Mouse (Mus musculus) embryonic fibroblast, embryonic 13.5 days (primary cell): ENCODE results near the gene Zfp27. TPM values are rescaled to one million over a fixed set of nuclear protein-coding genes. Genes with fewer than 3 reads are reported as not detected.
A peak's percentile ranks its signal among the peaks of the same experiment; 100 is the strongest.

ENCODE experiments used
- H3K27ac ChIP-seq: 2 replicates; pipeline ENCODE4 v1.5.1; 2012; ENCODE audit warnings: low read length, control low read depth, inconsistent platforms; ENCODE audit not compliant: insufficient read depth
- H3K4me1 ChIP-seq: 2 replicates; pipeline ENCODE4 v1.6.1; 2011; ENCODE audit warnings: low read length; ENCODE audit not compliant: control insufficient read depth, insufficient read depth
- H3K4me3 ChIP-seq: 2 replicates; pipeline ENCODE4 v1.5.1; 2011; ENCODE audit warnings: mild to moderate bottlenecking, control low read depth, low read length; ENCODE audit not compliant: insufficient read depth
- CTCF ChIP-seq: IDR thresholded peaks from 2 replicates; pipeline ENCODE4 v1.5.1; 2011; ENCODE audit warnings: mild to moderate bottlenecking, control low read depth, low read length, moderate library complexity, borderline replicate concordance; ENCODE audit not compliant: insufficient read depth
- POLR2A ChIP-seq: IDR thresholded peaks from 2 replicates; pipeline ENCODE4 v1.6.1; 2011; ENCODE audit warnings: low read depth, mild to moderate bottlenecking, control low read depth, low read length, moderate library complexity
- polyA plus RNA-seq: library from polyadenylated mRNA; stranded (reverse); fragments of >200 nt; gene quantifications from 2 replicates; pipeline ENCODE4 v1.2.4, GENCODE M21; 2011; ENCODE audit warnings: low read depth; ENCODE audit not compliant: missing spikeins, insufficient read length

Zfp27 gene
- polyA plus RNA-seq, 1 experiment = 11.0 TPM

DNA sequence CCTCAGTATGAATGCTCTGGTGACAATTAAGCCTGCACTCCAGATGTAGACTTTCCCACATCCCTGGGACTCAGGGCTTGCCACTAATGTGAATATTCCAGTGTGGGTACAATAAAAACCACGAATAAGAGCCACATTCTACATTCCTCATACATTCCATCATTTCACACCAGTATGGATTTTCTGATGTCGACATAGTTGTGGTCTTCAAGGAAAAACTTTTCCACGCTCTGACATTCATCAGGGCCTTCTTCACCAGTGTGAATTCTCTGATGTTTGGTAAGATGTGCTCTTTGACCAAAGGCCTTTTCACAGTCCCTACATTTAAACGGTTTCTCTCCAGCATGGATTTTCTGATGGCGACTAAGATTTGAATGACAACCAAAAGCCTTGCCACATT is 61.8 kb downstream of the Zfp27 start:
- peak overlapping the region; percentile 90 for H3K27ac ChIP-seq
- H3K4me3 ChIP-seq = no peak overlapping the region
- H3K4me1 ChIP-seq = no peaks in the 10 kb centered on the region
- no peak for TF ChIP-seq CTCF
- TF ChIP-seq POLR2A = no peak

Other genes with a start within 250 kb of the Zfp27 start
- gene Catsperg2, start 179.5 kb downstream of the Zfp27 start, polyA plus RNA-seq = not detected in 2 replicates
- 10.3 and 13.3 TPM in 2 replicates for gene Zfp84, start 138.0 kb downstream of the Zfp27 start, polyA plus RNA-seq
- 3.7 and 4.4 TPM in 2 replicates for gene Zfp30, start 122.6 kb downstream of the Zfp27 start, polyA plus RNA-seq
- gene Zfp790, start 90.5 kb downstream of the Zfp27 start, polyA plus RNA-seq = 12.0 and 14.3 TPM in 2 replicates
- gene Zfp940, start 52.9 kb downstream of the Zfp27 start, polyA plus RNA-seq = 3.9 and 5.2 TPM in 2 replicates
- 5.8 and 7.3 TPM in 2 replicates for gene Zfp420, start 46.6 kb downstream of the Zfp27 start, polyA plus RNA-seq
- gene Zfp383, start 1.7 kb upstream of the Zfp27 start, polyA plus RNA-seq = 6.5 and 11.6 TPM in 2 replicates
- gene Zfp74, start 47.5 kb upstream of the Zfp27 start, polyA plus RNA-seq = 8.0 and 11.9 TPM in 2 replicates
- 17.4 and 21.7 TPM in 2 replicates for gene Zfp568, start 77.4 kb upstream of the Zfp27 start, polyA plus RNA-seq
- gene Zfp14, start 144.8 kb upstream of the Zfp27 start, polyA plus RNA-seq = 3.1 and 3.6 TPM in 2 replicates
- 1.8 and 2.8 TPM in 2 replicates for gene Zfp82, start 166.3 kb upstream of the Zfp27 start, polyA plus RNA-seq
- 2.3 and 2.7 TPM in 2 replicates for gene Gm26920, start 183.8 kb upstream of the Zfp27 start, polyA plus RNA-seq
- gene Zfp566, start 184.0 kb upstream of the Zfp27 start, polyA plus RNA-seq = 2.7 and 4.8 TPM in 2 replicates
- gene Zfp260, start 188.2 kb upstream of the Zfp27 start, polyA plus RNA-seq = 95.0 and 119 TPM in 2 replicates
- gene Zfp382, start 215.4 kb upstream of the Zfp27 start, polyA plus RNA-seq = 8.4 and 9.4 TPM in 2 replicates